Mouse (Mus musculus): ENCODE data around the gene Wdr26. TPM values are rescaled to one million over a fixed set of nuclear protein-coding genes. Genes with fewer than 3 reads are reported as not detected.

Gene Wdr26
- 100 to 1,000 TPM; 109 to 116 TPM for total RNA-seq (2021)

- peak; percentile 61 to 75 for DNase-seq (ENCODE audit: extremely low spot score in 1 of 2, low spot score in 1 of 2)
These were observed at the start of gene Wdr26 for GRCm38 (mm10) chr1:181211920-181212633. Gene Wdr26 (minus strand): TSS chr1:181212001.

GRCm38 (mm10) chr1:181260949-181261696 is 49.3 kb upstream of the Wdr26 start:
- DNase-seq (ENCODE audit: extremely low spot score in 1 of 2, low spot score in 1 of 2), result no peak

GRCm38 (mm10) chr1:181260422-181260821 is 48.6 kb upstream of the Wdr26 start:
- DNase-seq (ENCODE audit: extremely low spot score in 1 of 2, low spot score in 1 of 2), result no peak

- no peak for DNase-seq (ENCODE audit: extremely low spot score in 1 of 2, low spot score in 1 of 2)
These were observed 48.0 kb upstream of the Wdr26 start for GRCm38 (mm10) chr1:181259626-181260410.

GRCm38 (mm10) chr1:181259056-181259455 is 47.3 kb upstream of the Wdr26 start:
- DNase-seq (ENCODE audit: extremely low spot score in 1 of 2, low spot score in 1 of 2), result no peak

GRCm38 (mm10) chr1:181258616-181259015 is 46.8 kb upstream of the Wdr26 start:
- DNase-seq (ENCODE audit: extremely low spot score in 1 of 2, low spot score in 1 of 2), result no peak

- no peak for DNase-seq (ENCODE audit: extremely low spot score in 1 of 2, low spot score in 1 of 2)
These were observed 46.1 kb upstream of the Wdr26 start for GRCm38 (mm10) chr1:181257585-181258555.

- DNase-seq (ENCODE audit: extremely low spot score in 1 of 2, low spot score in 1 of 2), result no peak
These were observed 45.1 kb upstream of the Wdr26 start for GRCm38 (mm10) chr1:181256689-181257584.

- DNase-seq (ENCODE audit: extremely low spot score in 1 of 2, low spot score in 1 of 2), result peak in 1 of 2 experiments; percentile 26
These were observed 44.3 kb upstream of the Wdr26 start for GRCm38 (mm10) chr1:181255891-181256688.

- DNase-seq (ENCODE audit: extremely low spot score in 1 of 2, low spot score in 1 of 2), result no peak
These were observed 43.6 kb upstream of the Wdr26 start for GRCm38 (mm10) chr1:181255450-181255849.

GRCm38 (mm10) chr1:181251624-181252023 is 39.8 kb upstream of the Wdr26 start:
- DNase-seq (ENCODE audit: extremely low spot score in 1 of 2, low spot score in 1 of 2), result no peak

GRCm38 (mm10) chr1:181250961-181251360 is 39.2 kb upstream of the Wdr26 start:
- DNase-seq (ENCODE audit: extremely low spot score in 1 of 2, low spot score in 1 of 2), result no peak

- DNase-seq (ENCODE audit: extremely low spot score in 1 of 2, low spot score in 1 of 2), result no peak
These were observed 37.7 kb upstream of the Wdr26 start for GRCm38 (mm10) chr1:181249537-181249936.

GRCm38 (mm10) chr1:181247175-181247574 is 35.4 kb upstream of the Wdr26 start:
- DNase-seq (ENCODE audit: extremely low spot score in 1 of 2, low spot score in 1 of 2), result no peak

- no peak for DNase-seq (ENCODE audit: extremely low spot score in 1 of 2, low spot score in 1 of 2)
These were observed 34.8 kb upstream of the Wdr26 start for GRCm38 (mm10) chr1:181246487-181247138.

GRCm38 (mm10) chr1:181245554-181246486 is 34.0 kb upstream of the Wdr26 start:
- no peak for DNase-seq (ENCODE audit: extremely low spot score in 1 of 2, low spot score in 1 of 2)

All from layer of hippocampus, postnatal 25 days (tissue).